Mouse (Mus musculus) spleen, adult 2 months (tissue): ENCODE data around the gene Cox4i2. TPM values are rescaled to one million over a fixed set of nuclear protein-coding genes. Genes with fewer than 3 reads are reported as not detected.

Experiments
- DNase-seq, 2 experiments: peaks; one replicate each; pipeline versions ENCODE4 v3.0.0 to v3.0.0-alpha.2; 2012 to 2021; ENCODE audit warnings: low spot score in 2 of 2, low read depth in 1 of 2
- H3K27ac ChIP-seq: fragments of 200-500 bp; 2 replicates; pipeline ENCODE4 v1.5.1; 2012; ENCODE audit warnings: low read length, inconsistent platforms; ENCODE audit not compliant: insufficient read depth
- H3K27me3 ChIP-seq: fragments of 200-500 bp; 2 replicates; pipeline ENCODE4 v1.6.1; 2012; ENCODE audit warnings: mild to moderate bottlenecking, moderate library complexity, low read length, inconsistent platforms; ENCODE audit not compliant: control insufficient read depth, insufficient read depth
- H3K36me3 ChIP-seq: fragments of 200-500 bp; 2 replicates; pipeline ENCODE4 v1.6.1; 2012; ENCODE audit warnings: mild to moderate bottlenecking, low read length, inconsistent platforms; ENCODE audit not compliant: control insufficient read depth, insufficient read depth
- H3K4me1 ChIP-seq: fragments of 200-500 bp; 2 replicates; pipeline ENCODE4 v1.6.1; 2011; ENCODE audit warnings: inconsistent platforms; ENCODE audit not compliant: control insufficient read depth, insufficient read depth, insufficient read length
- H3K4me3 ChIP-seq: fragments of 200-500 bp; 2 replicates; pipeline ENCODE4 v1.5.1; 2011; ENCODE audit warnings: mild to moderate bottlenecking, inconsistent platforms; ENCODE audit not compliant: insufficient read depth, insufficient read length; ENCODE audit errors: extremely low read depth
- CTCF ChIP-seq: fragments of 200-500 bp; IDR thresholded peaks from 2 replicates; pipeline ENCODE4 v1.5.1; 2011; ENCODE audit warnings: mild to moderate bottlenecking, inconsistent platforms; ENCODE audit not compliant: insufficient read depth, insufficient read length, insufficient replicate concordance; ENCODE audit errors: extremely low read depth
- POLR2A ChIP-seq: fragments of 200-500 bp; IDR thresholded peaks from 2 replicates; pipeline ENCODE4 v1.6.1; 2011; ENCODE audit warnings: low read depth, low read length, inconsistent platforms
- WGBS: fragments of 180-500 bp; shearing (Covaris S2); methylation state at CpG from one replicate; pipeline ENCODE4 v1.1.7; 2018; 5-methylcytosine and 5-hydroxymethylcytosine counted together
- polyA plus RNA-seq: library from polyadenylated mRNA; depleted of rRNA; stranded (reverse); fragments of >200 nt; gene quantifications from 2 replicates; pipeline ENCODE4 v1.2.3, GENCODE M21; 2012

Gene Cox4i2
- polyA plus RNA-seq, 1 experiment, result 0.56 TPM

DNA sequence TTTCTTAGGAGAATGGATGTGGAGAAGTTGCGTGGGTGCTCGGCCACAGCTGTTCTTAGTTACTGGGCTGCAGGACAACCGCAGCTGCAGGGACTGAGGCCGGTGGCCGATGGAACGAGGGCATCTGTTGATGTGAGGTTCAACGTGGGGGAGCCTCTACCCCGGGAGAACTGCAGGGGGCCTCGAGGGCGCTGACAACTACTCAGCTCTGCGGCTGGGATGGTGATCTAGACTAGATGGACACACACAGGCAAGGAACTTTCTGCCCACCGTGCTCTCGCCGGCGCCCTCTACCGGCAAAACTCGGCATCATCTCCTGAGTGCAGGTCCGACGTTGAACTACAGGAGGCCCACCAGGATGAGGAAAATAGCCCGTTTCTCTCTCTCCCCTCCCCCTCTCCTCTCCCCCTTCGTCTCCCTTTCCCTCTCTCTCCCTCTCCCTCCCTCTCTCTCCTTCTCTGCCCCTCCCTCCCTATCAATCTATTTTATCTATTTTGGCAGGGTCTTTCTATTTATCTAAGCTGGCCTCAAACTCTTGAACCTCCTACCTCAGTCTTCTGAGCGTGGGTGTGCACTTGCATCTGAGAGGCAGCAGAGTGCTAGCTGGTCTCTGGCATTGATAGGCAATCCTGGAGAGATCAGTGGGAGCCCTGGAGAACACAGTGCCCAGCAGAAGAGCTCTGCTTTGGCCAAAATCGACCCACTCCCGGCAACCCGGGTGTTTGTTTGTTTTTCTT, 12.6 kb downstream of the Cox4i2 start:
- no peaks in the 10 kb centered on the region for H3K27me3 ChIP-seq
- H3K36me3 ChIP-seq, result no peaks in the 10 kb centered on the region
- no peaks in the 10 kb centered on the region; the same call in 1 of the 2 replicates for H3K4me1 ChIP-seq
- WGBS, result 26% methylated on average over 25 of the region's 25 CpGs
- no peak overlapping the region for H3K4me3 ChIP-seq
- no peak overlapping the region for H3K27ac ChIP-seq
- TF ChIP-seq CTCF, result peak; percentile 95
- TF ChIP-seq POLR2A, result no peak
- peak; percentile 54 to 77 for DNase-seq

DNA sequence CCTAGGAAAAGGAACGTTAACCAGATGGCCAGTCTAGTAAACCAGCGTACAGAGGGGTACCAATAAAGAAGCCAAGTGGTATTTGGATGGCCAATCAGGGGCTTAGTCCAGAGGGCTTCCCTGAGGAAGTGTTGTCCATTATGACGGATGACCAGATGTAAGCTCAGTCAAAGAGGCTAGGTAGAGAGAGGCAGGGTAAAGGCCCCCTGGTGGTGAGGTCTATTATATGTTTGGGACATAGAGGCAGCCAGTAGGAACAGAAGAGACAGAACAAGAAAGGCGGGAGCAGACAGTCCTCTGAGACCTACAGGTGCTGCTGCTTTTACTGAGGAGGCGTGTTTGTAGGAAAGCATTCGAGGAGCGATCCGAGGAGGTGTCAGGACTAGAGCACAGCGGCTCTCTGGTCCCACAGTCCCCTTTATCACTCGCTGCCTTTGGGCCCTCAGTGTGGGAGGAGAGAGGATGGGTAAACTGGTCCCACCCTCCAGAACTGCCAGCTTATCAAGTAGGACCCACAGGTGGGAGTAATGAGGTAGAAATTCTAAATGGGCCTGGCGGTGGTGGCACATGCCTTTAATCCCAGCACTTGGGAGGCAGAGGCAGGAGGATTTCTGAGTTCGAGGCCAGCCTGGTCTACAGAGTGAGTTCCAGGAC, 13.8 kb downstream of the Cox4i2 start:
- no peak overlapping the region for H3K27ac ChIP-seq
- no peak for TF ChIP-seq POLR2A
- TF ChIP-seq CTCF, result peak; percentile 7; the same call in 1 of the 2 replicates
- DNase-seq, result peak in 1 of 2 experiments; percentile 44
- no peaks in the 10 kb centered on the region for H3K36me3 ChIP-seq
- no peaks in the 10 kb centered on the region for H3K27me3 ChIP-seq
- H3K4me3 ChIP-seq, result no peak overlapping the region
- WGBS, result 66% methylated on average over 12 of the region's 12 CpGs
- no peaks in the 10 kb centered on the region; the same call in 1 of the 2 replicates for H3K4me1 ChIP-seq

DNA sequence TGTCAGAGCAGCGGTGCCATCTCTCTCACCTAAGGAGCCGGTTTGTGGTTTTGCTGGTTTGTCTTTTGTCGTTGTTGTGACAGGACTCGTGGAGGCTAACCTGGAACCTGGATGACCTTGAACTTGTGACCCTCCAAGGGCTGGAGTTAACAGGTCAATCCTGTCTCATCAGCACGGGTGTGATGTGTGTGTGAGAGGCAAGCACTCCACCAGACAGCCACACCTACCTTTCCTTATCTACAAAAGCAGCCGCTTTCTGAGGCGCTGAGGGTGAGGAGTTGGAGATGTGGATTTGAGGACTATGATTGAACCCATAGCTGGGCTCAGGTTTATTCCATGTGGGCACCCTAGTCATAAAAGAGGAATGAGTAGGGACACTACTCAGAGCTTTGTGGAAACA, 15.7 kb downstream of the Cox4i2 start:
- 75% methylated on average over 7 of the region's 7 CpGs for WGBS
- TF ChIP-seq POLR2A (no peak), CTCF (no peak)
- no peak for DNase-seq
- H3K4me1 ChIP-seq, result no peaks in the 10 kb centered on the region; the same call in 1 of the 2 replicates
- no peak overlapping the region for H3K4me3 ChIP-seq
- H3K27ac ChIP-seq, result no peak overlapping the region
- no peaks in the 10 kb centered on the region for H3K36me3 ChIP-seq
- no peaks in the 10 kb centered on the region for H3K27me3 ChIP-seq

DNA sequence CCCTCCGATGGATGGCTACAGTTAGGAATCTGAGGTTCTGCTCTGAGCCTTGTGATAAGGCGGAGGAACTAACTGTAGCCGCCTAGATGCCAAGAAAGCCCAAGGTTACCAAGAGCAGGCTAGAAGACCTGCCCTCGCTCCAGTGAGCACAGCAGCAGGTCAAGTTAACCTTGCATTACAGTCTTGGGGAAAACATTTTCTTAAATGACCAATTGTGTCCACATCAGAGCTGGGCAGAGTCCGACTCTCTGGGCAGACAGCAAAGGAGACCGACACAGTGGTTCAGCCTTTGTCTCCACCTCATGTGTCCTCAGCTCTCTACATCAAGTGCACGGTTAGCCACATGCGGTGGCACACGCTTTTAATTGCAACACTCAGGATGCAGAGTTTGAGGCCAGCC, 17.6 kb downstream of the Cox4i2 start:
- no peaks in the 10 kb centered on the region for H3K36me3 ChIP-seq
- TF ChIP-seq POLR2A (no peak), CTCF (no peak)
- H3K27ac ChIP-seq, result no peak overlapping the region
- no peak overlapping the region for H3K4me3 ChIP-seq
- H3K4me1 ChIP-seq, result peaks cover 9% of the 10 kb centered on the region
- 81% methylated on average over 9 of the region's 9 CpGs for WGBS
- no peaks in the 10 kb centered on the region for H3K27me3 ChIP-seq
- DNase-seq, result no peak

DNA sequence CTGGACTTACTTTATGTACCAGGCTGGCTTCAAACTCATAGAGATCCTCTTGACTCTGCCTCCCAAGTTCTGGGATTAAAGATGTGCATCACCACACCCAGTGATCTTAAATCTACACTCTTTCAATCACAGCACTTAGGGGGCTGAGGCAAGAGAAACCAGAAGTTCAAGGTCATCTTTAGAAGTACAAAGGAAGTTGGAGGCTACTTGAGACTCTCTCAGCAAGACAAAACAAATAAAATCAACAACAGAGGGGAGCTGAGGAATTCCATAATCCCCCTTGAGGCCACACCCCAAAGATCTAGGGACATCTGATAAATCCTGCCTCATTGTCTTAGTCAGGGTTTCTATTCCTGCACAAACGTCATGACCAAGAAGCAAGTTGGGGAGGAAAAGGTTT, 18.3 kb downstream of the Cox4i2 start:
- H3K27me3 ChIP-seq, result no peaks in the 10 kb centered on the region
- H3K27ac ChIP-seq, result no peak overlapping the region
- TF ChIP-seq CTCF (no peak), POLR2A (no peak)
- H3K4me3 ChIP-seq, result no peak overlapping the region
- no peaks in the 10 kb centered on the region for H3K36me3 ChIP-seq
- 57% methylated on average over 1 of the region's 1 CpGs for WGBS
- H3K4me1 ChIP-seq, result peaks cover 9% of the 10 kb centered on the region
- DNase-seq, result no peak

DNA sequence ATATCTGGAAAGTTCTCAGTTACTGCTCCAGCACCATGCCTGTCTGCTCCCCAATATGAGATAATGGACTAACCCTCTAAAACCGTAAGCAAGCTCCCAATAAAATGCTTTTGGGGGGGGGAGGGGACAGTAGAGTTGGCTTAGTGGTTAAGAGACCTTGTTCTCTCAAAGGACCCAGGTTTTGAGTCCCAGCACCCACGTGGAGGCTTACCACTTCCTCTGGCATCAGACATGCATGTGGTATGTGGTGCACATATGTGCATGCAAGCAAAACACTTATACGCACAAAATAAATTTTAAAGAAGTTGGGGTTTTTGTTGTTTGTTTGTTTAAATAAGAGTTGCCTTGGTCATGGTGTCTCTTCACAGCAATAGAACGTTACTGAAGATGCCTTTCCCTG, 21.4 kb downstream of the Cox4i2 start:
- Histone ChIP-seq H3K27ac (no peak overlapping the region), H3K4me3 (no peak overlapping the region), H3K36me3 (no peaks in the 10 kb centered on the region), H3K4me1 (peaks cover 14% of the 10 kb centered on the region), H3K27me3 (no peaks in the 10 kb centered on the region)
- DNase-seq, result peak in 1 of 2 experiments; percentile 59
- TF ChIP-seq CTCF (no peak), POLR2A (no peak)
- 23% methylated on average over 4 of the region's 4 CpGs for WGBS

DNA sequence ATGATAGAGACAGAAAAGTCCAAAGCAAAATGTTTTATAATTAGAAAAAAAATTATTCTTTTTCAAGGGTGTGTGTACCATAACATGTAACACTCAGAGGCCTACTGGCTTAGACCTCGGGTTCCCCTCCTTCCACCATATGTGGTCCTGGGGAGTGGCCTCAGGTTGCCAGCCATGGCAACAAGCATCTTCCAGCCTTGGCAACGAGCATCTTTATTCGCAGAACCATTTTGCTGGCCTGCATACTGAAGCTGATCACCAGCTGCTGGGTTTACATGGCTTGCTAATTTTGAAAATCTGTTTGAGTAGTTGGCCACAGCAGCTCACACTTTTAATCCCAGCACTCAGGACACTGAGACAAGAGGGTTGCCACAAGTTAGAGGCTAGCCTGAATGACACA, 22.0 kb downstream of the Cox4i2 start:
- peaks cover 14% of the 10 kb centered on the region for H3K4me1 ChIP-seq
- TF ChIP-seq CTCF (no peak), POLR2A (no peak)
- H3K4me3 ChIP-seq, result no peak overlapping the region
- H3K27ac ChIP-seq, result no peak overlapping the region
- 81% methylated on average over 3 of the region's 3 CpGs for WGBS
- H3K27me3 ChIP-seq, result no peaks in the 10 kb centered on the region
- DNase-seq, result no peak
- no peaks in the 10 kb centered on the region for H3K36me3 ChIP-seq
